Mouse (Mus musculus) urinary bladder, postnatal 25 days (tissue): ENCODE measurements around the gene Cenpa.

ENCODE experiments used
- DNase-seq: peaks from one replicate; pipeline ENCODE4 v3.0.0; 2022; ENCODE audit warnings: low spot score

Cenpa gene

DNA sequence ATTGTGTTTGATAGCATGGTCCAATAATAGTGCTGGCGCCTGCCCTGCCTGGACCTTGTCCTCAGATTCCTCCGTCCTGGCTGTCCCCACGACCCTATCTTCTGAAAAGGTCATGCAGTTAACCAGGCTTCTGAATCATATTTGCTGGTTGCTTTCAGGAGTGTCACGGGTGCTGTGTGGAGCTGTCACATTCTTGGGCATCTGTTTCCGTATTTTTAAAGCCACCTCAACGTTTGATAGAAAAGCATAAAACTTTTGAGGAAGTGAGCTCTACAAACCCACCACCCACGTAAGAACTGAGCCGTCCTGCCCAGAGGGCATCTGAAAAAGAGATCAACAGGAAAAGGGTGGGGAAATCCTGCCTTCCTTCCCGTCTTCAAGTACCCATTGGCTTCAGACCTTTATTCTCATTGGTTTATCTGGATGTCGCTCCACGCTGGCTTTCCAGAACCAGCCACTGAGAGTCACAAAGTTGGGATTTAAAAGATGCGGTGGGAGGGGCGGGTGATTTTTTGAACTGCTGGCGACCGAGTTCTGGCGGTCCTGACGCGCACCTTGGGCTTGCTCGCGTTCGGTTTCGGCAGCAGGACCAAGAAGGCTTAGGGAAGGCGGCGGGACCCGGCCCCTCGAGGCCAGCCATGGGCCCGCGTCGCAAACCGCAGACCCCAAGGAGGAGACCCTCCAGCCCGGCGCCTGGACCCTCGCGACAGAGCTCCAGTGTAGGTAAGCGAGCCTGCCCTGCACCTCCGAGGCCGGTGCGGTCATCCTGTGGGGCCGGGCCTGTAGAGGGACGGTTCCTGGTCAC is at the start of gene Cenpa:
Gene Cenpa, plus strand, starts transcription at position 387 of the 805 bp plus-strand sequence.
- peak; percentile 70 for DNase-seq

DNA sequence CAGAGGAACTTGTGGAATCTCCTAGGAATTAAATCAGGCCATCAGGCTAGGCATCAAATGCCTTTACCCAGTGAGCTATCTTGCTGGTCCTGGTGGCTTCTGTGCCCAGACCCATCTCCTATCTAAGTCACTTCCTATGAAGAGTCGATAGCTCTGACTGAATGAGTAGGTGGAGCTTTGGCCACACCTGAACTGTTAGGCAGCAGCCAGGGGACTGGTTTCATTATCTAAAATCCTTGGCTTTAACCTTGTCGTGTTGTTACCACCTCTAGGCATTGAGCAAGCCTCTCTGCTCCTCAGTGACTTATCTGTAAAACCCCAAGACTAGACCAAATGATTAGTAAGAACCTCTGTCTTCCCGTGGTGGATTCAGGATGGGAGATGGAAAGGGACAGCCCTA is 49.2 kb upstream of the Cenpa start:
- no peak for DNase-seq

DNA sequence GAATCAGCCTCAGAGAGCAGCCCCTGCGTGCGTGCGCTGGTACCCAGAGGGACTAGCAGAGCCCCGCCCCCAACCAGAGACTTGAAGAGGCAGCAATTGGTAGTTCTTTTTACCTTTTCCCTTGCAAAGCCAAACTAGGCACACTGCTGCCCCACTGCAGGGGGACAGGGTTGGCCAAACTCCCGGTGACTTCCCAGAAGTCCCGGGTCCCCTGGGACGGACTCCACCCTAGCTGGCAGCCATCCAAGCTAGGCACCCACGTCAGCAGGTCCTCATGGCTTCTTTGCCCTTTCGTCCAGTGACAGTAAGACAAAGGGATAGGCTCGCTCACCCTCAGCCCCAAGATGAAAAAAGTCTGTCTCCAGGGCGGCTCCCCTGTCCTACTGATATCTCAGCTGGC is 48.7 kb upstream of the Cenpa start:
- peak; percentile 14 for DNase-seq

DNA sequence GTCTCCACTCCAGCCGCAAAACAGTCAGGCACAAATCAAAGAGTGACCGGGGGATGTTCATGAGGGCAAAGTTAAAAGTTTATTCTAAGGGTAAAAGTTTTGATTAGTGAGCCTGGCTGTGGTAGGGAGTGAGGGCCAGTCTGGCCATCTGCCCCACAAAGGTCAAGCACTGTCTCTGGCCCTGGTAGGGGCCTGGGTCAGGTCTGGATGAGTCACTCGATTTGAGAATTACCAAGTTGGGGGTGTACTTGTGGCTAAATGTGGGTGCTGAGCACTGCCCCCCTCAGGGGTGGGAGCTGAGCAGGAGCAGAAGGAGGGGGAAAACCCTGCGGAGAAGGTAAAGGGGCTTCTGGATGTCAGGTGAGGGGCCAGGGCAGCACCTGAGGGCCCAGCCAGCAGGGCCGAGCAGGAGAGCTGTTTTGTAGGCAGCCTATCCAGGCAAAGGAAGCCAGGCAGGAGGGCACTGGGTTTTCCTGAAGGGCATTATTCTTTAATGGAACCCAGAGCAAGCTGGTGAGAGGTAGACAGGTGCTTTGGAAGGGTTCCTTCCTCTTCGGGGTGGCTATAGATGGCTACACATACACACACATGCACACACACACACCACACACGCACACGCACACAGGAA is 48.1 kb upstream of the Cenpa start:
- no peak for DNase-seq

DNA sequence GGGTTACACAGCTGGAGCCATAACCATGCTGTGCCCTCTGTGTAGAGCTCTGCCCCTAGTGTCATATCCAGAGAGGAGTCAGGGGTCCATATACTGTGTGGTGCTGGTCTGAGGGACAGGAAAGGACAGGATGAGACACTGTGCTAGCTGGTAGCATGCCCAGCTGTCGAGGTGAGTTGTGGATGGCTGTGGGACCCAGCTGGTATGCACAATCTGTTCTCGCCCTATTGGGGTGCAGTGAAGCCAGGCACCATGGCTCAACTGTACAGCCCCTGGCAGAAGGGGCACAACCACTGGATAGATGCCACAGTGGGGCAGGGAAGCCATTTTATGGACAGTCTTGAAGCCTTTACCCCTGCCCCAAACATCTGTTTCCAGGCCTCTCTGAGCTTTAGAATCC is 47.4 kb upstream of the Cenpa start:
- no peak for DNase-seq

DNA sequence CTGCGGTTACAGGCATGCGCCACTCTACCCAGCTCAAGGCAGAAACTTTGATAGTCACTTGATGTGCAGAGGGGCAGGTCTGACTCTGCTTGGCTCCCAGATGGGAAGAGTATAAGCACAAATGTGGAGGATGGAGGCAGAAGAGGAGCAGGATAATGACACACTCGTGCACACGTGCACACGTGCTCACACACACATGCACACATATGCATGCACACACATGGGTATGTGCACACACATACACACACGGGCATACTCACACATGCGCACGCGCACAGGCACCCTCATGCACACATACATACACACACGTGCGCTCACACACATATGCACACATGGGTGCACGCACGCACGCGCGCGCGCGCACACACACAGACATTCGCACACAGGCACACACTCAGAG is 46.0 kb upstream of the Cenpa start:
- no peak for DNase-seq

DNA sequence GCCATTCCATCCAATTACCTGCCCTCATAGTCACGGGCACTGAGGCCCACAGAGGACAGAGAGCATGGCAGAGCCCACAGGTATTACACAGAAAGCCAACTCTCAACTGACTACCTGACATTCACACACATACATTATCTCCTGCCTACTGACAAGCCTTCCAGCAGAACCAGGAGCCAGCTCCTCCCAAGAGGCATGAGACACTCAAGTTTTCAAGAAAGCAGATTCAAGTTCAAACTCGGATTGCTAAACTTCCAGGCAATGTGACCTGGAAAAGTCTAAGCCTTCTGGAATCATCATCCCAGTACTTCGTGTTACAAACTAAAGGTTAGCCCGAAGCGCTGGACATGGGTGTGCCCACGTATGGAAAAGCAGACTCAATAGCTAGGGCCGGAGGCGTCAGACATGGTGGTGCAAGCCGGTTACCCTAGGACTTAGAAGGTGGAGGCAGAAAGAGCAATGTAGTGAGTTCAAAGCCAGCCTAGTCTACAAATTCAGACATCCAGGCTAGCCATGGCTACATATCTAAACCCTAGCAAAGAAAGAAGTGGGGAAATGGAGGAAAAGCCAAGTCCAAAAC is 45.3 kb upstream of the Cenpa start:
- DNase-seq: no peak

DNA sequence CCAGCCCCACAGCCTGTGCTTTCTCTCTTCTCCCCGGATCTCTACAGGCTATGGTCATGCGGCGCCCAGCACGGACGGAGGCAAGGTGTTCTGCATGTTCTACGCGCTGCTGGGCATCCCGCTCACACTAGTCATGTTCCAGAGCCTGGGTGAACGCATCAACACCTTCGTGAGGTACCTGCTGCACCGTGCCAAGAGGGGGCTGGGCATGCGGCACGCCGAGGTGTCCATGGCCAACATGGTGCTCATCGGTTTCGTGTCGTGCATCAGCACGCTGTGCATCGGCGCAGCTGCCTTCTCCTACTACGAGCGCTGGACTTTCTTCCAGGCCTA is 44.8 kb upstream of the Cenpa start:
- DNase-seq: no peak

DNA sequence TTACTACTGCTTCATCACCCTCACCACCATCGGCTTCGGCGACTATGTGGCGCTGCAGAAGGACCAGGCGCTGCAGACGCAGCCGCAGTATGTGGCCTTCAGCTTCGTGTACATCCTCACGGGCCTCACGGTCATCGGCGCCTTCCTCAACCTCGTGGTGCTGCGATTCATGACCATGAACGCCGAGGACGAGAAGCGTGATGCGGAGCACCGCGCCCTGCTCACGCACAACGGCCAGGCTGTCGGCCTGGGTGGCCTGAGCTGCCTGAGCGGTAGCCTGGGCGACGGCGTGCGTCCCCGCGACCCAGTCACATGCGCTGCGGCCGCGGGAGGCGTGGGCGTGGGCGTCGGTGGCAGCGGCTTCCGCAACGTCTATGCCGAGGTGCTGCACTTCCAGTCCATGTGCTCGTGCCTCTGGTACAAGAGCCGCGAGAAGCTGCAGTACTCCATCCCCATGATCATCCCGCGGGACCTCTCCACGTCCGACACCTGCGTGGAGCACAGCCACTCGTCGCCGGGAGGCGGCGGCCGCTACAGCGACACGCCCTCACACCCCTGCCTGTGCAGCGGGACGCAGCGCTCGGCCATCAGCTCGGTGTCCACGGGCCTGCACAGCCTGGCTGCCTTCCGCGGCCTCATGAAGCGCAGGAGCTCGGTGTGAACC is 44.3 kb upstream of the Cenpa start:
- no peak for DNase-seq

DNA sequence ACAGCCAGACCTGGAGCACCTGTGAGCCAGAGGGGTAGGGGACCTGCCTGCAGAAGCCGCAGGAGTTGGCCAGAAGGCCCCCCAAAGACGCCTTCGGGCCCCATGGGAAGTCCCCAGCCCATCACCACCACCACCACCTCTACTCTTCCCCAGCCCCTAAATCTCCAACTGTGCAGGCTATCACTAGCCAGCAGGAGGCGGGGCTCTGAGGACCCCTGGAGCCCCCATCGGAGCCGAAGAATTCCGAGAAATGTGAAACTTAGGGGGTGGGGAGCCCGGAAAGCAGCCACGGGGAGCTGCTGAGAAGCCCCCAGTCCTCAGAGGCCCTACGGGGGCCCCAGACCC is 43.8 kb upstream of the Cenpa start:
- no peak for DNase-seq

DNA sequence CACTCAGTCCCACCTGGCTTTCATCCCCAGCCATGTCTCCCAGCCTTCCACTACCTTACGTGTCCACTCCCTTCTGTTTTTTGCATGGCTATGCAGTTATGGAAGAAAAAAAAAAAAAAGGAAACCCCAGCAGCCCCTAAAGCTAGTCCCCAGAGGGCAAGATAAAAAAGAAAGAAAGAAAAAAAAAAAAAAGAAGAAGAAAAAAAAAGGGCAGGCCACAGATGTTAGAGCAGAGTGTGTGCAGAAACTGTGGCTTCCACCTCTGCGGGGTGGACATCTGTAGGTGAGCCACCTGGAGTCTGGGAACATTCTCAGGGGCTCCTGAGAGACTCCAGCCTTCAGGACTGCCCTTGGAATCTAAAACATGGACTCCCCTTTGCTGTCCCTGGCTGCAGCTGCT is 43.2 kb upstream of the Cenpa start:
- DNase-seq: no peak

DNA sequence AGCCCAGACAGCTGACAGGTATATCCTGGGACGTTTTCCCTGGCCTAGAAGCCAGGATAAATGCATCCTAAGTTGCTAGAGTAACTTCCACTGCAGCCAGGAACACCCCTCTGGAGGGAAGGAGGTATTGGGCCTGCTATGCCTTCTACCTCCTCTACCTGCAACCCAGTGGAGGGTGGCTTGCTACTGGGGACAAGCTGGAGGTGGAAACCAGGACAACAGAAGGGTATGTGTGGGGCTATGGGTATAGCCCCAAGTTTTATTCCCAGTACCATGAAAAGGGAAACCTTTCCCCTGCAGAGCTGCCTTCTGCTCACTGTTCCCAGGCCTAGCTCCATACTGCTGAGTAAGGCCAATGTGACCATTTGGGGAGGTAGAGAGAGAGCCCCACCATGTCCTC is 42.3 kb upstream of the Cenpa start:
- DNase-seq: no peak

DNA sequence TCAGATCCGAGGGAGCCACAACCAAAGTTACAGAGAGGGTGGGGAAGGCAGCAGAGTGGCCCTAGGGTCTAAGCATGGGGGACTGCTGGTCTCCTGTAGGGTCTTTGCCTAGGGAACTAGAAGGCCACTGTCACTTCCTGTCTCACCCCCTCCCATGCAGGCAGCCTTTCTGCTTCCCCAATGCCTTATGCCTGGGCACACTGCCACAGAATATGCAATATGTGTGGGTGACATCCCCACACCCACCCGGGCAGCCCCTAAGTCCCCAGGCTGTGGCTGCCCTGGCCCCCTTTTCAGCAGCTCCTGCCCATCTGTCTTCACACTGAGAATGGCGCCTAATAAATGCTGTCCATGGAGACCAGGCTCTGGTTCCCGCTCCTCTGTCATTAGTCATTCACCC is 41.7 kb upstream of the Cenpa start:
- DNase-seq: no peak

DNA sequence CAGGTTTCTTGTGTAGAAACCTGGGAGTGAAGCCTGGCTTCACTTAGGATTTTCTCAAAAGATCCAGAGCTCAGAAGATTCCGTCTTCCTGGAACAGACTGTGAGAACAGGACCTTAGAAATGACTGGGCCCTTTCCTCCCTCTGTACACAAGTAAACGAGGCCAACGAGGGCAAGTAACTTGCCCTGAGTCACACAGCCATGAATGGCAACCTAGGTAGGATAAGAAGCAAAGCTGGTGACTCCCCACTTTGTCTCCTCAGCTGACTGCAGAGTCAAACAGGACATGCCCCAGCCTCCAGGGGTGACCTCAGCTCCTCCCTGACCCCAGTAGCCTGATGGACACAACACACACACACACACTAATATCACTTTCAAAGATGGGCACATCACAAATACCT is 41.2 kb upstream of the Cenpa start:
- no peak for DNase-seq

DNA sequence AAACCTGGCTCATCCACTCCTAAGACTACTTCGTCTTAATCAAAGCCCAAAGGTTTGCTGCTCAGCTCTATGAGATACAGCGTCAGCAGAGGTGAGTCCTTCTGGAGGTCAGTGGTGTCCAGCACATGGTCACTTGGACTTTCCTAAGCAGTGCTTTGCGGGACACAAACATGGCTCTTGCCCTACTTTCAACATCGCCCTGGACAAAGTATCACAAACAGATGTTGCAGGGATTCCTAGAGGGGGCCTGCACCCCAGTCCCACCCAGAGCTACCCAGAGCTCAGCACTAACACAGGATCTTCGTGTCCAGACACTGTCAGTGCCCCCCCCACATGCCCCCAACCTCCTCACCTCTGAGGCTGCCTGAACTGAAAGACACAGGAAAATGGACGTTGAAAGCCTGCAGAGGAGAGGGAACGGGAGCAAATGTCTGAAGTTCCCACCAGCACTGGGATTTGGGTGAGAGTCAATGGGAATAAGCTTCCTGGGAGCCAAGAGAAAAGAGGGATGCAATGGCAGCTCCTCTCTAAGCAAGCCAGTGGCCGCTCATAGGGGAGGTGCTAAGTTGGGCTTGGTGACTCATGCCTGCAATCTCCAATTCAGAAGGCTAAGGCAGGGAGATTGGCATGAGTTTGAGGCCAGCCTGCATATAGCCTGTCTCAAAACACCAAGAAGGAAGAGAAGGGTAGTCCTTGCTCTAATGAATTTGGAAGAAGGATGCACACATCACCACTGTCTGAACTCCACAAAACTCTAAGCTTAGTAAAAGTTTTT is 40.1 kb upstream of the Cenpa start:
- DNase-seq: no peak

DNA sequence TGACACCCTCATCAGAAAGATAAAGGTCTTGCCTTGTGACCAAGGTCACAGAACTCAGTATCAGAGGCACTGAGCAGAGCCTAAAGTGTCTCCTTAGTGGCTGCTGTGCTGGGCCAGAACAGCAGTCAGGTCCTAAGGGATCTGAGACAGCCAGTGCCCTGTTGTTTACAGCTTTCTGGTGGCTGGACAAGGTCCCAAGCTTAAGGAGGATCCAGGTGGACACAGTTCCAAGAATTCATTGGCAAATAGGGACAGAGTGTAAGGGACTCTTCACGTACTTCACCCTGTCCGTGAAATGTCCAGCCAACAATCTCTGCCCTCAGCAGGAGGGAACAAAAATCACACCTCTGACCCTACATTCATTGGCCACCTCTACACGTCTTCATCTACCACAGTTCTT is 38.1 kb upstream of the Cenpa start:
- DNase-seq: no peak

DNA sequence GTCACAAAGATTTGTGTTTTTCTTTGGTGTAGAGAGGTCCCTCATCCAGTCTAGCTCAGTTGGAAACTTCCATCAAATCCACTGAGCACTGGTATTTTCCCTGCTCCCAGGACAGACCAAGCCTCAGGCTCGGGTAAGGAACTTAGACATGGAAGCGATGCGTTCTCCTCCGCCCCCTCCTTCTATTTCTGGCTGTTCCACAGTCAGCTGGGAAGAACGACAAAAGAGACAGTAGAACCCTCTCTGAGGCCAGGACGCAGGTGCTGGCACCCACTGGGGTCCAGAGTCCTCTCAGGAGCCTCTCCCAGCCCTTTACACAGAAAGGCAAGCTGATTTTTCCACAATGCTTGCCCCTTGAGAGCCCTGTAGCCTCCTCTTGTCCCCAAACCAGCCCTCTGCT is 36.2 kb upstream of the Cenpa start:
- no peak for DNase-seq

DNA sequence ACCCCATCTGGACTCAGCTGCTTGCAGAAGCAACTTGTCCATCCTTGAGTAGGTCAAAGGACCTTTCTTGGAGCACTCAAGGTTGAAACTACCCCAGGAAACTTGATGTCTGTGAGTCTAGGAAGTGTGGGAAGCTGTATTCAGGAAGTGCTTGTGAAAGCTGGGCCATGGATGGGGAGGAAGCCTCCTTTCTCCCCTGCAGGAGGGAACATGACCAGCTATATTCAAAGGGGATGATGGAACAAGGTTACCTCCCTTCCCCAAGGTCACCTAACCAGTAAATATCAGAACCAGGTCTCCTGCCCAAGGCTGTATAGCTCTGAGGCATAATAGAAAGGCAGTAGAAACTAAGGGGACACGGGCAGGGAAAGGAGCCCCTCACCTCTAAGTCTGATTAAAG is 34.4 kb upstream of the Cenpa start:
- DNase-seq: no peak

DNA sequence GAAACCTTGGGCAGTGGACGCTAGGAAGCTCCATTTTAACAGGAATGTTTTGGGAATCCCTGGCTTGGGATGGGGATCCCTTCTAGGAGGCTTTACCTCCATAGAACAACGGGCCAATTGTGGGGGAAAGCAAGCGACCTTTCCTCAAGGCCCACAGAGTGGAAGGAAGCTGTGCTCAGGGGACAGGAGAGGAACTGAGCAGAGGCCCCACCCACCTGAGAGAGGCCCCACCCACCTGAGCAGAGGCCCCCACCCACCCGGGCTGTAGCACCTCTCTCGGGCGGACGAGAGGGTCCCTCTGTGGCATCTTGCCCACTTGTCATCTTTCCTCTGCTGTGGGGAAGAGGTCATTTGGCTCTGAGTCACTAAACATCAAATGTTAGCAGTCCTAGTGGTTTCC is 29.6 kb upstream of the Cenpa start:
- no peak for DNase-seq

DNA sequence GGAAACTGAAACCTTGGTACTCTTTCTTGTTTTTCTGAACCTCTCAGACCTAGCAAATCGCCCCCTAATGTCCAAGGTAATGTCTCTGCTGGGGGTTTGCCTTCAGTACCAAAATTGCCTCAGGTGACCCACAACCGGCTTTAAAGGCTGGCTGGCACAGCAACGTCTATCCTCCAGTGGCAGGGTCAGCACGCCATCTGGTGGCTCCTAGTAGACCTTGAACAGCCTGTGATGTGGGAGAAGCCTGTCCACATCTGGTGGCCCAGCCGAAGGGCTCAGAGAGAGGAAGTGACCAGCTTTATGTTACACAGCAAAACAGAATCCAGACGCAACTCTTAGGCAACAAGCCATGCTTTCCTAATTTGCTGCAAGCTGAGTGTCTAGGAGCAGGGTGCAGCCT is 28.5 kb upstream of the Cenpa start:
- DNase-seq: peak; percentile 71

DNA sequence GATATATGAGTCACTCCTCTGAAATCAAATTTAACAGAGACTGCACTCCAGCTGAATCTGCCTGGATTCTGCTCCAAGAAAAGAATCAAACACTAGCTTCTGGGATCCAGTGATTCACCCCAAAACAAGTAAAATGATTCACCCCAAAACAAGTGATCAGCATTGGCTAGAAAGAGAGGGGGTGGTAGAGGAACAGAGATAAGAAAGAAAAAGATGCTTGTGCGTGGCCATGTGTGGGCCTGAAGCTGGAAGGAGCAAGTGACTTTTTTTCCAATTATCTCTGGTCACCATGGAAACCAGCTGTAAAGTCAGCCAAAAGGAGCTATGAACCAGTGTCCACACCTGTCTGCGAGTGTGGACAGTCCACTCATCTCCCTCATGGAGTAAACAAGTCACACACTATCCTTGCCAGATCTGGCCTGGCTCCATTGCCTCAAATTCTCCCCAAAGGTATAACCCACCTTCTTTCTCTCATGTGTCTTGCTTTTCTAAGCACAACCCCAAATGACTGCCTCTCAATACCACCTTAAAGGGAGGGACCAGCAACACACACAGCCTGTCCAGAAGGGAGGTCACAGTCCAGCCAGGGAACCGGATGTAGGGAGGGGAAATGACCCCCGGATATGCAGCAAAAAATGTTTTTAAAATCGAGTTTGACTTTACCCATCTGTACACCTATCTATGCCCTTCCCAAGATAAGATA is 22.9 kb upstream of the Cenpa start:
- DNase-seq: no peak

DNA sequence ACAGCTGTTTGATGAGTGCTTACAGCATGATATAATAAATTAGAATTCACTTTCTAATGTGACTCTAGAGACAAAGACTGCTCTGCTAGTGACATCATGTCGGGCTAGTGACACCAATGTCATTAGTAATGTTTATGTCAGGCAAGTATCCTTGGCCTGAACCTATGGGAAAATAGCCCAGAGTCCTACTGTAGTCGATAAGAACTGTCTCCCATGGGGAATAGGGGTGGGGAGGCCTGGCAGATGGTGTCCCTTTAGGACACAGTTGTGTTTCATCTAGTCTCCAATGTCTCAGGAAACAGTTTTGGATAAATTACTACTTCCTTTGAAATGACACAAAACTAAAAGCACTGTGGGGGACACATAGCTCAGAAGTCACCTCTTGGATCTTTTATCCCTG is 20.5 kb upstream of the Cenpa start:
- DNase-seq: no peak
